Mouse (Mus musculus): Measurements from ENCODE around the gene Fbxw8.

Fbxw8 gene

GRCm38 (mm10) chr5:118019905-118020304 is 135.4 kb downstream of the Fbxw8 start:
- no peak for DNase-seq (ENCODE audit: low spot score)

- DNase-seq (ENCODE audit: low spot score) = no peak
Observed at GRCm38 (mm10) chr5:118017527-118017926, 137.7 kb downstream of the Fbxw8 start.

- no peak for DNase-seq (ENCODE audit: low spot score)
Observed at GRCm38 (mm10) chr5:118015669-118016068, 139.6 kb downstream of the Fbxw8 start.

- no peak for DNase-seq (ENCODE audit: low spot score)
Observed at GRCm38 (mm10) chr5:118015028-118015427, 140.2 kb downstream of the Fbxw8 start.
